Mouse (Mus musculus) stomach, postnatal 0 days (tissue): ENCODE results near the gene Grk1. TPM values are rescaled to one million over a fixed set of nuclear protein-coding genes. Genes with fewer than 3 reads are reported as not detected.

Source experiments
- ATAC-seq: fragments of 200-750 bp; cut with Nextera tagmentation; 2 replicates; pipeline ENCODE4 v1.8.0; 2017; ENCODE audit not compliant: low FRiP score, low TSS enrichment
- DNase-seq: peaks from one replicate; pipeline ENCODE4 v3.0.0-alpha.2; 2016; ENCODE audit warnings: low spot score
- H3K27ac ChIP-seq: fragments of 300-500 bp; sonication (generic); replicated peaks from 2 replicates; pipeline ENCODE4 v1.5.1; 2014; ENCODE audit warnings: mild to moderate bottlenecking, control low read depth
- H3K27me3 ChIP-seq: fragments of 300-500 bp; sonication (generic); 2 replicates; pipeline ENCODE4 v1.6.1; 2014; ENCODE audit warnings: low read length; ENCODE audit not compliant: control insufficient read depth, insufficient read depth
- H3K36me3 ChIP-seq: fragments of 300-500 bp; sonication (generic); 2 replicates; pipeline ENCODE4 v1.6.1; 2014; ENCODE audit warnings: low read length, mixed read lengths; ENCODE audit not compliant: control insufficient read depth, insufficient read depth
- H3K4me1 ChIP-seq: fragments of 300-500 bp; sonication (generic); replicated peaks from 2 replicates; pipeline ENCODE4 v1.6.1; 2014; ENCODE audit warnings: antibody characterized with exemption; ENCODE audit not compliant: control insufficient read depth, insufficient read depth
- H3K4me2 ChIP-seq: fragments of 300-500 bp; sonication (generic); replicated peaks from 2 replicates; pipeline ENCODE4 v1.6.1; 2014; ENCODE audit warnings: low read depth, mild to moderate bottlenecking, control low read depth, moderate library complexity
- H3K4me3 ChIP-seq: fragments of 300-500 bp; sonication (generic); 2 replicates; pipeline ENCODE4 v1.5.1; 2014; ENCODE audit warnings: low read depth, low read length, control low read depth
- H3K9ac ChIP-seq: fragments of 300-500 bp; sonication (generic); 2 replicates; pipeline ENCODE4 v1.6.1; 2014; ENCODE audit warnings: mild to moderate bottlenecking, low read length, control low read depth, mixed read lengths
- H3K9me3 ChIP-seq: fragments of 300-500 bp; sonication (generic); 2 replicates; pipeline ENCODE4 v1.6.1; 2016; ENCODE audit warnings: low read length; ENCODE audit not compliant: control insufficient read depth
- CTCF ChIP-seq: IDR thresholded peaks from 2 replicates; pipeline ENCODE4 v1.5.1; 2016; ENCODE audit warnings: antibody characterized with exemption, low read depth, mild to moderate bottlenecking, moderate library complexity
- EP300 ChIP-seq: optimal IDR thresholded peaks from 2 replicates; pipeline ENCODE3; 2016; ENCODE audit warnings: antibody characterized with exemption
- WGBS: fragments of 180-500 bp; shearing (Covaris S2); extraction: QIAGEN DNeasy Blood & Tissue Kit; methylation state at CpG from one replicate; pipeline ENCODE4 v1.1.7; 2014; 5-methylcytosine and 5-hydroxymethylcytosine counted together
- polyA plus RNA-seq: library from polyadenylated mRNA; unstranded; fragments of >200 nt; fragmentation: Nextera tagmentation; extraction: Ambion mirVana; gene quantifications from 2 replicates; pipeline ENCODE4 v1.2.1, GENCODE M21; 2015

Grk1 gene
- polyA plus RNA-seq, 1 experiment from 2014 or later, result not detected

GRCm38 (mm10) chr8:13381630-13382029, 23.3 kb upstream of the Grk1 start:
- no peak for DNase-seq
- TF ChIP-seq EP300 (no peak), CTCF (no peak)
- Histone ChIP-seq H3K4me2 (no peak overlapping the region), H3K36me3 (peaks cover 13% of the 10 kb centered on the region; the same call in 1 of the 2 replicates), H3K4me1 (no peaks in the 10 kb centered on the region), H3K9me3 (no peaks in the 10 kb centered on the region), H3K9ac (no peak overlapping the region), H3K27ac (no peak overlapping the region), H3K4me3 (no peak overlapping the region), H3K27me3 (no peaks in the 10 kb centered on the region)
- ATAC-seq, result no peak
- 88% methylated on average over 7 of the region's 7 CpGs for WGBS

GRCm38 (mm10) chr8:13382536-13382935, 22.3 kb upstream of the Grk1 start:
- 83% methylated on average over 3 of the region's 3 CpGs for WGBS
- Histone ChIP-seq H3K9me3 (no peaks in the 10 kb centered on the region), H3K36me3 (peaks cover 13% of the 10 kb centered on the region; the same call in 1 of the 2 replicates), H3K9ac (no peak overlapping the region), H3K27me3 (no peaks in the 10 kb centered on the region), H3K4me2 (no peak overlapping the region), H3K4me1 (no peaks in the 10 kb centered on the region), H3K4me3 (no peak overlapping the region), H3K27ac (no peak overlapping the region)
- no peak for DNase-seq
- TF ChIP-seq CTCF, result no peak
- no peak for TF ChIP-seq EP300
- ATAC-seq, result peak; percentile 81

DNA sequence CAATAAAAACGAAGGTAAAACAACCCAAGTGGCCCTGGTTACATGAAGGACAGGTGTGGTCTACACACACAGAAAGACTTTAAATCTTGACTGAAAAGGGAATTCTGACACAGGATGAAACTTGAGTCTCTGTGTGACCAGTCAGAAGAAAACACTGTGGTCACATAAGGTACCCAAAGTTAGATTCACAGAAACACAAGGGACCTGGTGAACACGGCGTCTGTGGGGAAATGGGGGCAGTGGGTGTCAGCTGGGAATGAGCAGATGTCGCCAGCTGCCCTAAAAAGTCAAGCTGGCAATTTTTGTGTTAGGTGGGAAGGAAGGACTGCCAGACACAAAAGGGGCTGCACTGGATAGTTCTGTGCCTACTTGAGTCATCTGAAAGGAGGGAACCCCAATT, 21.9 kb upstream of the Grk1 start:
- Histone ChIP-seq H3K36me3 (peaks cover 13% of the 10 kb centered on the region; the same call in 1 of the 2 replicates), H3K4me3 (no peak overlapping the region), H3K4me1 (no peaks in the 10 kb centered on the region), H3K27ac (no peak overlapping the region), H3K27me3 (no peaks in the 10 kb centered on the region), H3K9me3 (no peaks in the 10 kb centered on the region), H3K4me2 (no peak overlapping the region), H3K9ac (no peak overlapping the region)
- 89% methylated on average over 4 of the region's 4 CpGs for WGBS
- no peak for DNase-seq
- no peak for ATAC-seq
- TF ChIP-seq CTCF (no peak), EP300 (no peak)

- H3K27ac ChIP-seq, result no peak overlapping the region
- no peaks in the 10 kb centered on the region for H3K9me3 ChIP-seq
- ATAC-seq, result no peak
- H3K4me3 ChIP-seq, result no peak overlapping the region
- H3K36me3 ChIP-seq, result no peaks in the 10 kb centered on the region
- H3K4me2 ChIP-seq, result no peak overlapping the region
- 73% methylated on average over 13 of the region's 13 CpGs for WGBS
- H3K4me1 ChIP-seq, result no peaks in the 10 kb centered on the region
- H3K27me3 ChIP-seq, result no peaks in the 10 kb centered on the region
- DNase-seq, result no peak
- H3K9ac ChIP-seq, result no peak overlapping the region
- TF ChIP-seq EP300, result no peak
- no peak for TF ChIP-seq CTCF
These were observed 18.5 kb upstream of the Grk1 start for GRCm38 (mm10) chr8:13386366-13386765.

DNA sequence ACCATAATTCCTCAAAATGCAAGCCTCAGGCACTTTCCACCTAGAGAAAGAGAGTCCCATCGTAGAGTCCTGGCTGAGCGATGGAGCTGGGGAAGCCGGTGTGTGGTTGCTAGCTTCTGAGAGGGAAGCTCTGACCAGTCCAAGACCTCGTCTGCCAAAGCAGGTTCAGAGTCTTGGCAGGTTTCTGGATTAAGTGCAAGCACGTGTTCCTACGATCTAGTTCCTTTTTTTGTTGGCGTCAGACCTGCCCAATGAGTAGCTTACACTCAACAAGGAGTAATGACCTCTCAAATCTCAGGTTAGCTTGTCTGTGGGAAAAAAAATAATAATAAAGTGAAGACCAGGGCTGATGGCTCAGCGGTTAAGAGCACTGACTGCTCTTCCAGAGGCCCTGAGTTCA, 17.2 kb upstream of the Grk1 start:
- H3K4me1 ChIP-seq, result no peaks in the 10 kb centered on the region
- ATAC-seq, result no peak
- H3K4me3 ChIP-seq, result no peak overlapping the region
- H3K9me3 ChIP-seq, result no peaks in the 10 kb centered on the region
- no peak overlapping the region for H3K9ac ChIP-seq
- H3K36me3 ChIP-seq, result no peaks in the 10 kb centered on the region
- H3K4me2 ChIP-seq, result no peak overlapping the region
- no peak for DNase-seq
- WGBS, result 73% methylated on average over 8 of the region's 8 CpGs
- H3K27me3 ChIP-seq, result no peaks in the 10 kb centered on the region
- TF ChIP-seq CTCF (no peak), EP300 (no peak)
- no peak overlapping the region for H3K27ac ChIP-seq

GRCm38 (mm10) chr8:13388744-13389143, 16.1 kb upstream of the Grk1 start:
- H3K36me3 ChIP-seq, result no peaks in the 10 kb centered on the region
- no peak overlapping the region for H3K9ac ChIP-seq
- no peaks in the 10 kb centered on the region for H3K27me3 ChIP-seq
- no peaks in the 10 kb centered on the region for H3K4me1 ChIP-seq
- H3K4me3 ChIP-seq, result no peak overlapping the region
- TF ChIP-seq EP300 (no peak), CTCF (no peak)
- H3K27ac ChIP-seq, result no peak overlapping the region
- 62% methylated on average over 2 of the region's 2 CpGs for WGBS
- DNase-seq, result no peak
- H3K4me2 ChIP-seq, result no peak overlapping the region
- H3K9me3 ChIP-seq, result no peaks in the 10 kb centered on the region
- 0 out of 2 replicates have a peak, but pooled peaks have one; percentile 20 for ATAC-seq
